Mouse (Mus musculus) hindbrain, embryonic 16.5 days (tissue): Measurements from ENCODE around the gene Polrmt. TPM values are rescaled to one million over a fixed set of nuclear protein-coding genes. Genes with fewer than 3 reads are reported as not detected.

Experiments used
- ATAC-seq: fragments of 200-750 bp; cut with Nextera tagmentation; 2 replicates; pipeline ENCODE4 v1.8.0; 2017; ENCODE audit warnings: moderate TSS enrichment, moderate library complexity
- H3K27ac ChIP-seq: fragments of 300-500 bp; sonication (generic); 2 replicates; pipeline ENCODE4 v1.5.1; 2014; ENCODE audit warnings: low read depth, mild to moderate bottlenecking, control low read depth, low read length, moderate library complexity
- H3K27me3 ChIP-seq: fragments of 300-500 bp; sonication (generic); replicated peaks from 2 replicates; pipeline ENCODE4 v1.6.1; 2014; ENCODE audit warnings: low read length; ENCODE audit not compliant: control insufficient read depth, insufficient read depth
- H3K36me3 ChIP-seq: fragments of 300-500 bp; sonication (generic); 2 replicates; pipeline ENCODE4 v1.6.1; 2014; ENCODE audit warnings: mild to moderate bottlenecking, low read length, moderate library complexity, mixed read lengths; ENCODE audit not compliant: control insufficient read depth, insufficient read depth
- H3K4me1 ChIP-seq: fragments of 300-500 bp; sonication (generic); 2 replicates; pipeline ENCODE4 v1.6.1; 2014; ENCODE audit warnings: low read depth, low read length; ENCODE audit not compliant: control insufficient read depth, insufficient read depth
- H3K4me2 ChIP-seq: fragments of 300-500 bp; sonication (generic); 2 replicates; pipeline ENCODE4 v1.6.1; 2014; ENCODE audit warnings: mild to moderate bottlenecking, low read length, control low read depth, moderate library complexity
- H3K4me3 ChIP-seq: fragments of 300-500 bp; sonication (generic); 2 replicates; pipeline ENCODE4 v1.5.1; 2014; ENCODE audit warnings: mild to moderate bottlenecking, low read length, control low read depth, moderate library complexity
- H3K9ac ChIP-seq: fragments of 300-500 bp; sonication (generic); 2 replicates; pipeline ENCODE4 v1.6.1; 2014; ENCODE audit warnings: low read depth, mild to moderate bottlenecking, control low read depth, low read length, moderate library complexity
- H3K9me3 ChIP-seq: fragments of 300-500 bp; sonication (generic); 2 replicates; pipeline ENCODE4 v1.6.1; 2014; ENCODE audit warnings: mild to moderate bottlenecking, low read length, moderate library complexity; ENCODE audit not compliant: control insufficient read depth
- WGBS: fragments of 180-500 bp; shearing (Covaris S2); extraction: QIAGEN DNeasy Blood & Tissue Kit; methylation state at CpG from one replicate; pipeline ENCODE4 v1.1.7; 2014; 5-methylcytosine and 5-hydroxymethylcytosine counted together
- polyA plus RNA-seq: library from polyadenylated mRNA; unstranded; fragments of >200 nt; fragmentation: Nextera tagmentation; extraction: Ambion mirVana; gene quantifications from 2 replicates; pipeline ENCODE4 v1.2.1, GENCODE M21; 2015

Gene Polrmt
- polyA plus RNA-seq, 1 experiment from 2014 or later: 37.1 TPM

- 62% methylated on average over 5 of the region's 5 CpGs for WGBS
- Histone ChIP-seq H3K4me3 (no peak overlapping the region), H3K27me3 (peaks cover 5% of the 10 kb centered on the region; the same call in 1 of the 2 replicates), H3K4me1 (peaks cover 16% of the 10 kb centered on the region), H3K27ac (no peak overlapping the region), H3K4me2 (no peak overlapping the region), H3K9ac (no peak overlapping the region), H3K36me3 (peaks cover 2% of the 10 kb centered on the region; the same call in 1 of the 2 replicates), H3K9me3 (no peaks in the 10 kb centered on the region)
- ATAC-seq: no peak
Observed at GRCm38 (mm10) chr10:79721089-79721488, 25.3 kb downstream of the Polrmt start.

DNA sequence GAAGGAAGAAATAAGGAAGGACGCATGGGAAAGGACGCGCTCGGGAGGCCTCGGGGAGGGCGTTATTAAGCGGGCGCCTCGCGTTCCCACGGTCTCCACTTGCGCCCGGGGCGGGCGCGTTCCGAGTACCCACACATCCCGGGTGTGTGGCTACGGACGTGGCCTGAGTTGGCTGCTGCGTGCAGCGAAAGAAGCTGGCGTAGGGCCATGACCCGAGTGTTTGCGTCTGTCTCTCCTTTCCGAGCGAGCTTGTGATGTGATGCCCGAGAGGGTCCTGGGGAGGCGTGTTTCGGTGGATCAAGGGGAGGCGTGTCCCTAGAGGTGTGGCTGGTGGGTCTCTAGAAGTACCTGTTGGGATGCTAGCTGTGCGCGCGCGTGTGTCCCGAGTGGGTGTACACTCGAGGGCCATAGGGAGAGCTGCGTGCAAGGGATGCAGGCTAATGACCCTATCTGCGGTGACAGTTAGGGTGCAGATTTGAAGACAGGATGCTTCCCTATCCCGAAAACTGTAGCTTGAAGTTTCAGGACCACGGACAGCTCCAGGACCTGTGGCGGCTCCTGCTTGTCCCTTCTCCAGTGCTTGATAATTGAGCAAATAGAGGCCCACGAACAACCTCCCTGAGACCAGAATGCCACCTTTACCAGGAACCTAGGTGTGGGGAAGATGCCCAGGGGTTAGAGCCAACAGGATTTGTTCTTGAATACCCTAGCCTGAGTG, 28.6 kb downstream of the Polrmt start:
- H3K4me1 ChIP-seq: peaks cover 18% of the 10 kb centered on the region
- peaks cover 7% of the 10 kb centered on the region for H3K27me3 ChIP-seq
- WGBS: 3% methylated on average over 43 of the region's 43 CpGs
- H3K27ac ChIP-seq: no peak overlapping the region
- H3K9me3 ChIP-seq: no peaks in the 10 kb centered on the region
- ATAC-seq: no peak
- no peaks in the 10 kb centered on the region for H3K36me3 ChIP-seq
- peak overlapping the region; percentile 78 for H3K4me3 ChIP-seq
- peak overlapping the region; percentile 88 for H3K9ac ChIP-seq
- H3K4me2 ChIP-seq: peak overlapping the region; percentile 71

GRCm38 (mm10) chr10:79716988-79717355, 29.4 kb downstream of the Polrmt start:
- 0% methylated on average over 33 of the region's 44 CpGs for WGBS
- H3K27ac ChIP-seq: peak overlapping the region; percentile 72

DNA sequence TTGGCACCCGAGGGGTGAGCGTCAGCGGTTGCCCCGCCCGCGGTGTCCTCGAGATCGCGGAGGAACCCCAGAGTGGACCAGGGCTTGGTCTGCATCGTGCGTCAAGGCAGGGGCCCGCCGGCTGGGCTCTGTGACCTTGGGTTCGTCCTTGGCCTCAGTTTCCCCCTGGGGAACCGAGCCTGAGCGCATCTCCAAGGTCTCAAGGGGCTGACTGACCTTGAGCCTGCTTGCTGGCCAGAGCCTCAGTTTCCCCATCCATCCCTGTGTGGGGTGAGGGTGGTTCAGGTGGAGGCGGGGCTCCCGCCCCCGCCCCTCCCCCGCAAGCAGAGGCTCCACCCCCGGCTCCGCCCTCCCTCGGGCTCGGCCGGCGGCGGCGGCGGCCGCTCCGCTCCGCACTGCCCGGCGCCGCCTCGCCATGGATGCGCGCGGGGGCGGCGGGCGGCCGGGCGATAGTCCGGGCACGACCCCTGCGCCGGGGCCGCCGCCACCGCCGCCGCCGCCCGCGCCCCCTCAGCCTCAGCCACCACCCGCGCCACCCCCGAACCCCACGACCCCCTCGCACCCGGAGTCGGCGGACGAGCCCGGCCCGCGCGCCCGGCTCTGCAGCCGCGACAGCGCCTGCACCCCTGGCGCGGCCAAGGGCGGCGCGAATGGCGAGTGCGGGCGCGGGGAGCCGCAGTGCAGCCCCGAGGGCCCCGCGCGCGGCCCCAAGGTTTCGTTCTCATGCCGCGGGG, 30.0 kb downstream of the Polrmt start, which contains the start of gene Hcn2:
Gene Hcn2 (plus strand): TSS at position 381 of the 734 bp plus-strand sequence.
- WGBS: 1% methylated on average over 61 of the region's 91 CpGs
- Histone ChIP-seq H3K4me2 (peak within 1 kb of the TSS; percentile 71), H3K27ac (peak within 1 kb of the TSS; percentile 72), H3K27me3 (peaks cover 7% of the 10 kb centered on the region), H3K4me3 (peak within 1 kb of the TSS; percentile 78), H3K36me3 (0 out of 2 replicates have a peak, but pooled peaks cover 2% of the 10 kb centered on the region), H3K9ac (peak within 1 kb of the TSS; percentile 88), H3K9me3 (no peaks in the 10 kb centered on the region), H3K4me1 (peaks cover 18% of the 10 kb centered on the region)
- ATAC-seq: peak; percentile 66

More at GRCm38 (mm10) chr10:79716988-79717355, 29.4 kb downstream of the Polrmt start:
- H3K4me3 ChIP-seq: peak overlapping the region; percentile 78
- H3K9ac ChIP-seq: peak overlapping the region; percentile 88
- peaks cover 7% of the 10 kb centered on the region for H3K27me3 ChIP-seq
- H3K4me1 ChIP-seq: peaks cover 18% of the 10 kb centered on the region
- H3K36me3 ChIP-seq: 0 out of 2 replicates have a peak, but pooled peaks cover 2% of the 10 kb centered on the region
- peak overlapping the region; percentile 71 for H3K4me2 ChIP-seq
- ATAC-seq: peak; percentile 21; the same call in 1 of the 2 replicates
- H3K9me3 ChIP-seq: no peaks in the 10 kb centered on the region

DNA sequence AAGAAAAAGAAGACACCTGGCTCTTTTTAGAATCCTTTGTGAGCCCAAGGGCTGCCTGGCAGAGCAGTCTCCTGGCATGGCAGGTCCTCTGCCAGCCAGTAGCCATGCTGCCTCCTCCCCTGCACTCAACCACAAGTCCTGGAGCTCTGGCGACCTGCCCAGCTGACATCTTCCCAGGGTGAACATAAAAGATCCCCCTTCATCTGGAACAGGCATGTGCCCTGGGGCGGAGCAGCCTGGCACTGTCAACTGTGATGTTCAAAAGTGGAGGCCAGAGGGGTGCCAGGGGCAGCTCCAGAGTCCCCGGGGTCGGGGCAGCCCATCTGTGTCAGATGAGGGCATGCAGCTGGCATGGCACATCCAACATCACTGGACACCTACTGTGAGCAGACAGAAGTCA, 31.4 kb downstream of the Polrmt start:
- 51% methylated on average over 4 of the region's 4 CpGs for WGBS
- H3K27me3 ChIP-seq: peaks cover 7% of the 10 kb centered on the region

GRCm38 (mm10) chr10:79713163-79713562, 33.2 kb downstream of the Polrmt start:
- peaks cover 3% of the 10 kb centered on the region for H3K27me3 ChIP-seq
- H3K9ac ChIP-seq: no peak overlapping the region
- no peak for ATAC-seq
- no peaks in the 10 kb centered on the region for H3K9me3 ChIP-seq
- WGBS: 44% methylated on average over 1 of the region's 1 CpGs
- peaks cover 16% of the 10 kb centered on the region for H3K4me1 ChIP-seq
- H3K27ac ChIP-seq: no peak overlapping the region
- H3K36me3 ChIP-seq: peaks cover 26% of the 10 kb centered on the region
- H3K4me2 ChIP-seq: no peak overlapping the region
- no peak overlapping the region for H3K4me3 ChIP-seq

More for the DNA sequence above, 31.4 kb downstream of the Polrmt start:
- Histone ChIP-seq H3K9me3 (no peaks in the 10 kb centered on the region), H3K4me2 (no peak overlapping the region), H3K9ac (no peak overlapping the region), H3K27ac (no peak overlapping the region), H3K36me3 (peaks cover 14% of the 10 kb centered on the region), H3K4me3 (no peak overlapping the region), H3K4me1 (peaks cover 18% of the 10 kb centered on the region)
- no peak for ATAC-seq

DNA sequence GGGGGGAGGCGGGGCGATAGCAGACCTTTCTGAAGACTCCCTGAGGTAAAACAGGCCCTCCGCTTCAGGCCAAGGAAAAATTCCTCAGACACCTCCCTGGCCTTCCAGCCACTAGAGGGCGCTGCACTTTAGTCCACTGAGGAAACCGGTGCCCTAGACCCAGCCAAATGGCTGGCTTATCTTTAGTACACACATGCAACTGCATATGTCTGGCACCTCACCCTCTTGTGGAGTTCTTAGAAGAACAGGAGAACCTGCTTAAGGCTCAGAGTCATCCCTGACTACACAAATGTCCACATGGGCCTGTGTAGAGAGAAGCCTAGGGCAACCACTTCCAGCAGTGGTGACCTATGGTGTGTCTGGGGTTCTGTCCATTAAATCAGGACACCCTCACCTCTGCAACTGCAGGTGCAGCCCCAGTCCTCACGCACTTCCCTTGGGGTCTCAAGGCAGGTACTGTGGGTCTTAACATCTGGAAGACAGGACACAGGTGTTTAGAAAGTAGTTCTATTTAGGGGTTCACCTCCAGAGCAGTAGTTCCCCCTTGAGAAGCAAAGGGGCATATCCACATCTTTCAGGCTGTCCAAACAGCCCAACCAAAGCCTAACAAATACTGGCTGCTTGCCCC, 33.8 kb downstream of the Polrmt start:
- Histone ChIP-seq H3K9ac (no peak overlapping the region), H3K9me3 (no peaks in the 10 kb centered on the region), H3K4me3 (no peak overlapping the region), H3K4me1 (peaks cover 13% of the 10 kb centered on the region), H3K36me3 (peaks cover 26% of the 10 kb centered on the region), H3K27ac (no peak overlapping the region), H3K4me2 (no peak overlapping the region), H3K27me3 (peaks cover 3% of the 10 kb centered on the region; the same call in 1 of the 2 replicates)
- ATAC-seq: no peak
- 18% methylated on average over 4 of the region's 6 CpGs for WGBS

GRCm38 (mm10) chr10:79712029-79712428, 34.4 kb downstream of the Polrmt start:
- no peaks in the 10 kb centered on the region for H3K9me3 ChIP-seq
- 81% methylated on average over 1 of the region's 1 CpGs for WGBS
- H3K27me3 ChIP-seq: peaks cover 3% of the 10 kb centered on the region; the same call in 1 of the 2 replicates
- no peak overlapping the region for H3K4me3 ChIP-seq
- ATAC-seq: no peak
- no peak overlapping the region for H3K9ac ChIP-seq
- no peak overlapping the region for H3K4me2 ChIP-seq
- no peak overlapping the region for H3K27ac ChIP-seq
- H3K4me1 ChIP-seq: peaks cover 13% of the 10 kb centered on the region
- H3K36me3 ChIP-seq: peaks cover 26% of the 10 kb centered on the region

DNA sequence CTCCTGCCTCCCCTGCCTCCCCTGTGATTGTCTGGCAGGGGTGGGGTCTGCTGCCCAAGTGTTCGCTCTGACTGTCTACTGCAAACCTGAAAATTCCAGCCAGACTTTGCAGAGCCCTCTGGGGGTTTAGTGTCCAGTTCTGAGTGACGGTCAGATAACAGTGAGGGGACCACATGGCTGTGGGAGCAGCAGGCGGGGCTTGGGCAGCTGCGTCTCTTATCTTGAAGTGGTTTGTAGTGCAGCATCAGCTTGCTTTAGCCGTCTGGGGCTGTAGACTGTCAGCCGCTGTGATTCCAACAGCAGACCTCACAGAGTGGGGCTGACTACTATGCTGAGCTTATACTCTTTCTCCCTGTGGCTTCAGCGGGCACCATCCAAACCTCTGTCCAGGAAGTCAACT, 37.1 kb downstream of the Polrmt start:
- H3K9ac ChIP-seq: no peak overlapping the region
- H3K4me2 ChIP-seq: no peak overlapping the region
- WGBS: 87% methylated on average over 7 of the region's 7 CpGs
- H3K27ac ChIP-seq: no peak overlapping the region
- H3K27me3 ChIP-seq: no peaks in the 10 kb centered on the region
- H3K4me3 ChIP-seq: no peak overlapping the region
- ATAC-seq: no peak
- peaks cover 29% of the 10 kb centered on the region for H3K4me1 ChIP-seq
- H3K9me3 ChIP-seq: no peaks in the 10 kb centered on the region
- peaks cover 26% of the 10 kb centered on the region for H3K36me3 ChIP-seq
